ENCODE assay signal across 30 mouse cellular contexts in the genomic region with DNA sequence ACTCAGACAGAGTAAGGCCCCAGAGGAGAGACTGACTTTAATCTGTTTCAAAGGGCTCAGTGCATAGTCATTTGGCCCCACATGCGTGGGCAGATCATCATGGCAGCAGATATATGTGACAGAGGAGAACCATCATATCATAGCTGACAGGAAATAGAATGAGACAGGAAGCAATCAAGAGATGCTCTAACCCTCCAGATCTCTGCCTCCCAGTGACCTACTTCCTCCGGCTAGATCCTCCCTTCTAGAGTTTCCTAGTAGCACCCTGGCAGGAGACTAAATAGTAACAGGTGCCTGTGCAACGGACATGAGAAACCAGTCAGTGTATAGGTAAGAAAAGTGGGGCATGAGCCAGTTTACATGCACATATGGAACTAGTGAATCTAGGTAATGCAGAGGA. TPM values are rescaled to one million over a fixed set of nuclear protein-coding genes. Genes with fewer than 3 reads are reported as not detected.
DNase-seq lines count a peak whose midpoint lies in the region; ATAC-seq and TF ChIP-seq lines count a peak whose summit lies in the region.
"Had no signal": no experiment of that assay in that cellular context is flagged by ENCODE, and none has a peak within 500 bp of the region (broad histone marks: within the 10 kb centered on the region; RNA-seq: fewer than 3 reads in every experiment).

No protein-coding gene starts in this region.

- H3K79me2 ChIP-seq in MEL (ENCODE audit: control insufficient read depth, insufficient read depth, low read length, poor library complexity), result no peaks in the 10 kb centered on the region

- 88% methylated on average over 3 of the region's 3 CpGs for WGBS in hindbrain, embryonic 14.5 days

- DNase-seq in CD4-positive helper T cell, adult 2 months (ENCODE audit: low read depth, low spot score), result peak; percentile 44
- peak; percentile 53 for DNase-seq in MEL (ENCODE audit: low read depth, low spot score)
- peak; percentile 35 for DNase-seq in thymus, postnatal 25 days
- no peak for DNase-seq in hindbrain, embryonic 14.5 days (ENCODE audit: low spot score)
- no peak for DNase-seq in testis, postnatal 14 days (ENCODE audit: low spot score)
- no peak for DNase-seq in layer of hippocampus, adult 11-12 months (ENCODE audit: low spot score)
- DNase-seq: adrenal gland, postnatal 25 days; cerebellum, adult 18-20 months; cerebellum, postnatal 14 days; gastrocnemius, adult 2 months; gastrocnemius, postnatal 36 days; heart, adult 2 months; heart, postnatal 4 days; kidney, adult 2 months; kidney, postnatal 4 days; layer of hippocampus, adult 9-11 months; liver; right cerebral cortex, postnatal 4 days had no signal

- H3K4me2 ChIP-seq in hindbrain, embryonic 14.5 days (replicated peaks), result no peak overlapping the region
- H3K4me2 ChIP-seq: embryonic facial prominence, embryonic 12.5 days; heart, embryonic 12.5 days; hindbrain, embryonic 13.5 days; lung, embryonic 15.5 days; midbrain, embryonic 11.5 days; neural tube, embryonic 12.5 days had no signal

- peaks cover 0 to 22% of the 10 kb centered on the region in 2 experiments; a peak in 2 of 4 replicates for H3K36me3 ChIP-seq in MEL (ENCODE audit: control insufficient read depth in 1 of 2, insufficient read depth in 2 of 2, low read length in 2 of 2)
- H3K36me3 ChIP-seq in hindbrain, embryonic 14.5 days (replicated peaks; ENCODE audit: control insufficient read depth, insufficient read depth), result peaks cover 44% of the 10 kb centered on the region
- H3K36me3 ChIP-seq: lung, embryonic 15.5 days had no signal

- no peak overlapping the region for H3K4me3 ChIP-seq in MEL (ENCODE audit: control insufficient read depth in 1 of 2, insufficient read depth in 1 of 2, low read depth in 2 of 2, low read length in 2 of 2)
- H3K4me3 ChIP-seq in hindbrain, embryonic 14.5 days (replicated peaks; ENCODE audit: low read length), result no peak overlapping the region
- H3K4me3 ChIP-seq: embryonic facial prominence, embryonic 12.5 days; gastrocnemius, adult 2 months; heart, adult 2 months; heart, embryonic 12.5 days; hindbrain, embryonic 13.5 days; lung, embryonic 15.5 days; neural tube, embryonic 12.5 days had no signal

- peaks cover 6 to 33% of the 10 kb centered on the region in 2 experiments for H3K4me1 ChIP-seq in MEL (ENCODE audit: control insufficient read depth in 1 of 2, insufficient read depth in 2 of 2, low read length in 2 of 2)
- no peaks in the 10 kb centered on the region for H3K4me1 ChIP-seq in hindbrain, embryonic 14.5 days (replicated peaks; ENCODE audit: control insufficient read depth, insufficient read depth, low read length)
- H3K4me1 ChIP-seq: embryonic facial prominence, embryonic 12.5 days; heart, embryonic 12.5 days; hindbrain, embryonic 13.5 days; lung, embryonic 15.5 days; neural tube, embryonic 12.5 days had no signal

- TF ChIP-seq EP300 in MEL (IDR thresholded peaks at IDR 0.05; ENCODE audit: low read depth in 1 of 2, low read length in 2 of 2), result peak in 1 of 2 experiments; percentile 37; a peak in 1 of 4 replicates

- TF ChIP-seq CTCF in MEL (IDR thresholded peaks at IDR 0.05 in 2 of 3, conservative IDR thresholded peaks at IDR 0.05 in 1 of 3; ENCODE audit: control insufficient read depth in 1 of 3, insufficient read depth in 1 of 3, low read depth in 2 of 3, low read length in 3 of 3, poor library complexity in 1 of 3, severe bottlenecking in 1 of 3), result no peak

- ATAC-seq in inflammation-experienced regulatory T-cells, adult 6 months, result peak; percentile 90
- ATAC-seq in hindbrain, embryonic 14.5 days (ENCODE audit: low FRiP score), result no peak
- ATAC-seq: forebrain, embryonic 14.5 days; midbrain, embryonic 16.5 days; Patski had no signal

- no peak overlapping the region for H3K9ac ChIP-seq in MEL (ENCODE audit: control insufficient read depth, low read depth, low read length, poor library complexity, severe bottlenecking)
- H3K9ac ChIP-seq in hindbrain, embryonic 14.5 days, result no peak overlapping the region
- H3K9ac ChIP-seq: embryonic facial prominence, embryonic 12.5 days; heart, embryonic 12.5 days; hindbrain, embryonic 13.5 days; liver, embryonic 14.5 days; lung, embryonic 15.5 days; neural tube, embryonic 12.5 days had no signal

- H3K27me3 ChIP-seq in MEL (ENCODE audit: control insufficient read depth in 1 of 2, insufficient read depth in 2 of 2, low read length in 2 of 2), result no peaks in the 10 kb centered on the region
- no peaks in the 10 kb centered on the region for H3K27me3 ChIP-seq in hindbrain, embryonic 14.5 days (ENCODE audit: control insufficient read depth, insufficient read depth, low read length)
- H3K27me3 ChIP-seq: embryonic facial prominence, embryonic 12.5 days; heart, embryonic 12.5 days; lung, embryonic 15.5 days; neural tube, embryonic 12.5 days; Patski had no signal

- no peak for TF ChIP-seq POLR2A in MEL (IDR thresholded peaks at IDR 0.05; ENCODE audit: control insufficient read depth in 1 of 2, insufficient read depth in 1 of 2, low read depth in 1 of 2, low read length in 2 of 2, poor library complexity in 1 of 2)

- H3K9me3 ChIP-seq in MEL (replicated peaks; ENCODE audit: insufficient read depth, low read length), result no peaks in the 10 kb centered on the region
- H3K9me3 ChIP-seq in hindbrain, embryonic 14.5 days (ENCODE audit: control insufficient read depth, low read length), result no peaks in the 10 kb centered on the region
- H3K9me3 ChIP-seq: embryonic facial prominence, embryonic 12.5 days; heart, embryonic 12.5 days; hindbrain, embryonic 13.5 days; lung, embryonic 15.5 days; neural tube, embryonic 12.5 days had no signal

- no peak for TF ChIP-seq RAD21 in MEL (IDR thresholded peaks at IDR 0.05; ENCODE audit: low read depth, low read length)

- H3K27ac ChIP-seq in MEL (ENCODE audit: control insufficient read depth, low read depth, low read length), result no peak overlapping the region
- H3K27ac ChIP-seq in hindbrain, embryonic 14.5 days, result no peak overlapping the region
- H3K27ac ChIP-seq: embryonic facial prominence, embryonic 12.5 days; gastrocnemius, adult 2 months; heart, adult 2 months; hindbrain, embryonic 13.5 days; liver, embryonic 14.5 days; lung, embryonic 15.5 days; neural tube, embryonic 12.5 days; stomach, postnatal 0 days had no signal

TF ChIP-seq in MEL, 35 proteins besides CTCF, POLR2A, EP300 and RAD21:
- TF ChIP-seq ZKSCAN1 (IDR thresholded peaks at IDR 0.05; ENCODE audit: low read depth, low read length), result no peak
- no peak for TF ChIP-seq E2F4 (IDR thresholded peaks at IDR 0.05; ENCODE audit: borderline replicate concordance, low read depth, low read length)
- no peak for TF ChIP-seq CHD1 (IDR thresholded peaks at IDR 0.05; ENCODE audit: low read depth, low read length)
- TF ChIP-seq MAX (IDR thresholded peaks at IDR 0.05; ENCODE audit: low read length), result no peak
- TF ChIP-seq MXI1 (IDR thresholded peaks at IDR 0.05; ENCODE audit: low read depth, low read length), result no peak
- TF ChIP-seq ETS1 (IDR thresholded peaks at IDR 0.05; ENCODE audit: low read depth, low read length), result no peak
- no peak for TF ChIP-seq ZC3H11A (IDR thresholded peaks at IDR 0.05; ENCODE audit: low read depth, low read length)
- no peak for TF ChIP-seq ELF1 (IDR thresholded peaks at IDR 0.05; ENCODE audit: low read depth, low read length)
- no peak for TF ChIP-seq ZNF384 (IDR thresholded peaks at IDR 0.05; ENCODE audit: low read depth, low read length)
- TF ChIP-seq HCFC1 (IDR thresholded peaks at IDR 0.05; ENCODE audit: low read depth, low read length), result no peak
- no peak for TF ChIP-seq KAT2A (conservative IDR thresholded peaks at IDR 0.05; ENCODE audit: low read depth, low read length)
- TF ChIP-seq POLR2AphosphoS2 (IDR thresholded peaks at IDR 0.05; ENCODE audit: low read length), result no peak
- no peak for TF ChIP-seq MEF2A (IDR thresholded peaks at IDR 0.05; ENCODE audit: extremely low read depth, insufficient replicate concordance, low read depth, low read length, poor library complexity, severe bottlenecking)
- TF ChIP-seq NRF1 (IDR thresholded peaks at IDR 0.05; ENCODE audit: insufficient read depth, low read depth, low read length, poor library complexity, severe bottlenecking), result no peak
- no peak for TF ChIP-seq MYC (IDR thresholded peaks at IDR 0.05; ENCODE audit: low read depth, low read length)
- TF ChIP-seq NELFE (IDR thresholded peaks at IDR 0.05; ENCODE audit: low read depth, low read length), result no peak
- no peak for TF ChIP-seq RCOR1 (IDR thresholded peaks at IDR 0.05; ENCODE audit: low read depth, low read length)
- TF ChIP-seq USF1 (IDR thresholded peaks at IDR 0.05; ENCODE audit: low read depth, low read length), result no peak

RNA-seq across cellular contexts. Expression of a gene that starts 27.1 kb away (rescaled TPM):
- 44.5 and 53.4 TPM in 2 replicates for total RNA-seq in MEL (2012; rRNA removed)
- 10 to 100 TPM in 1 of 2 experiments, not detected in 1; 96.0 TPM for polyA plus RNA-seq in MEL (2012; ENCODE audit: insufficient read depth in 1 of 2, insufficient read length in 2 of 2, low read depth in 1 of 2, low replicate concordance in 2 of 2, missing spikeins in 1 of 2)
- 100 to 1,000 TPM in 1 of 3 experiments, 10 to 100 TPM in 2; 89.9 to 115 (median 99.3) TPM for polyA plus RNA-seq in inflammation-experienced regulatory T-cells, adult 6 months (2017; shearing (Covaris generic))
- 31.7 and 37.0 TPM in 2 replicates for polyA plus RNA-seq in hindbrain, embryonic 14.5 days (2014; fragmentation: Nextera tagmentation; extraction: Ambion mirVana)

RNA-seq across cellular contexts. Expression of a gene that starts 27.1 kb away (rescaled TPM):
- total RNA-seq in MEL (2012; rRNA removed), result 18.4 and 22.5 TPM in 2 replicates
- polyA plus RNA-seq in MEL (2012; ENCODE audit: insufficient read depth in 1 of 2, insufficient read length in 2 of 2, low read depth in 1 of 2, low replicate concordance in 2 of 2, missing spikeins in 1 of 2), result 10 to 100 TPM; 18.9 to 99.9 TPM
- polyA plus RNA-seq in inflammation-experienced regulatory T-cells, adult 6 months (2017; shearing (Covaris generic)), result 10 to 100 TPM in 2 of 3 experiments, 1 to 10 TPM in 1; 8.0 to 12.6 (median 12.5) TPM
- polyA plus RNA-seq in hindbrain, embryonic 14.5 days (2014; fragmentation: Nextera tagmentation; extraction: Ambion mirVana), result 15.1 and 15.3 TPM in 2 replicates

Comparison
In these comparisons a context has a peak if more than half of its experiments do, and no peak if none do; other contexts are left out.
1. DNase-seq: peak in CD4-positive helper T cell, adult 2 months (single experiment), MEL (single experiment) and thymus, postnatal 25 days (single experiment); none in hindbrain, embryonic 14.5 days (single experiment), testis, postnatal 14 days (single experiment) and layer of hippocampus, adult 11-12 months (single experiment).